Mouse (Mus musculus) liver, adult 2 months (tissue): Measurements from ENCODE around the gene Taf4.

ENCODE experiments used
- CTCF ChIP-seq: fragments of 200-500 bp; IDR thresholded peaks from 2 replicates; pipeline ENCODE4 v1.5.1; 2011; ENCODE audit warnings: low read depth, low read length, control low read depth
- POLR2A ChIP-seq: fragments of 200-500 bp; IDR thresholded peaks from 2 replicates; pipeline ENCODE4 v1.6.1; 2011; ENCODE audit warnings: low read length, control low read depth; ENCODE audit not compliant: insufficient read depth; ENCODE audit errors: extremely low read depth

- no peak for TF ChIP-seq POLR2A
- TF ChIP-seq CTCF: no peak
Observed at GRCm38 (mm10) chr2:180020919-180021318, 44.5 kb upstream of the Taf4 start.
